Mouse (Mus musculus): ENCODE measurements around the gene Lrrc8d. TPM values are rescaled to one million over a fixed set of nuclear protein-coding genes. Genes with fewer than 3 reads are reported as not detected.
A peak's percentile ranks its signal among the peaks of the same experiment; 100 is the strongest.
"Not testable (repeated sequence)": the region's sequence is repeated elsewhere in the genome, so short reads cannot be mapped to it uniquely, and the experiment has no call there.

Gene Lrrc8d
- total RNA-seq, 2 experiments from 2014 or later = 15.7 to 44.6 TPM

GRCm38 (mm10) chr5:105847726-105848125 lies 148.0 kb downstream of the Lrrc8d start:
- no peak for ATAC-seq (replicated peaks; ENCODE audit: poor library complexity, severe bottlenecking)

DNA sequence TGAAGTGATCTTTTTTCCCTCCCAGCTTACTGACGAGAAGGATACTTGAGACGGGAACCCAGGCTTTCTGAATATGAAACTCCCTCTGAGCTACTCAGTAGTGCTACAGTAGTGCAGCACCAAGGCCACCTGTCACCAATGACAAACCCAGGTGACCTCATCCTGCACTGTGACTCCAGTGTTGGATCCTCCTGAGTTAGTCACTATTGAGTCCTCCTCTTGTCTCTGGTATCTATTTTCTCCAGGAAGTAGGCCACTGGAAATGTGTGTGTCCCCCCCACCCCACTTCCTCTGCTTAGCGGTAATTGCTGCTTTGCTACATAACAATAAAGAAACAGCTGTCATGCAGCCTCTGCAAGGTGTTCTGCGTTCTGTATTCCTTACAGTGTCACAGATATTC lies 149.5 kb downstream of the Lrrc8d start:
- peak; percentile 57 for ATAC-seq (replicated peaks; ENCODE audit: poor library complexity, severe bottlenecking)

DNA sequence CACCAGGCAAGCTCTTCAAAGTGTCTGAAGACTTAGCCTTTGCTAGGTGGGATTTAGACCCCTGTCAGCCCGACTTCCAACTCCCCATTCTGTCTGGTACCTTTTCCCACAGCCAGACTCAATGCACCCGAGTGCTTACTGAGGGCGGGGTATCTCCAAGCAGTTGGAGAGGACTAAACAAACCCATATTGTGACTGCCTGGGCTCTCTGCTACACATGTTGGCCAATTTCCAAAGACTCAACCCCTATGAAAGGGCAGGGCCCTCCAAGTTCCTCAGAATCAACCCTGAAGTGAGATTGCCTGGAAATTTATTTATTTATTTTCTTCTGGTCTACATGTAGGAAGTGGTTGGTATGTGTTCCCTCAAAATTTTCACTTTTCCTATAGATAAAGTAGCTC lies 149.9 kb downstream of the Lrrc8d start:
- peak; percentile 68 for ATAC-seq (replicated peaks; ENCODE audit: poor library complexity, severe bottlenecking)

- no peak for ATAC-seq (replicated peaks; ENCODE audit: poor library complexity, severe bottlenecking)
Observed at GRCm38 (mm10) chr5:105853271-105853670, 153.5 kb downstream of the Lrrc8d start.

DNA sequence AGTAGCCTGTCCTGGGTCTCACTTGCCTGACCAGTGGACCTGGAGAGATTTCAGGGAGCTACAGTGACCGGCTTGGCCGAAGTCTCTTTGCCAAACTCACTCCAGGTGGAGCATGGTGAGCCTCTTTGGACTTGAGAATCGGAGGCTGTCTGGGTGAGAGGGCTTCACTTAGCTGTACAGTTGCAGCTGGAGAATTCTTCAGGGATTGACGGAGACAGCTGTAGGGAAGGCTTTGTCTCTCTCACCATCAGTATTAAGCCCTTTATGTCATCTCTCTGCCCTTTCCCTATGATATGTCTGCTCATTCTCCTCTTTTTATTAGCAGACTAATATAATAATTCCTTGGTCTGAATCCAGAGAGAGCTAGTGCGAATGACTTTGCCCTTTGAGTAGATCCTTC lies 157.7 kb downstream of the Lrrc8d start:
- ATAC-seq (replicated peaks; ENCODE audit: poor library complexity, severe bottlenecking) = no peak

DNA sequence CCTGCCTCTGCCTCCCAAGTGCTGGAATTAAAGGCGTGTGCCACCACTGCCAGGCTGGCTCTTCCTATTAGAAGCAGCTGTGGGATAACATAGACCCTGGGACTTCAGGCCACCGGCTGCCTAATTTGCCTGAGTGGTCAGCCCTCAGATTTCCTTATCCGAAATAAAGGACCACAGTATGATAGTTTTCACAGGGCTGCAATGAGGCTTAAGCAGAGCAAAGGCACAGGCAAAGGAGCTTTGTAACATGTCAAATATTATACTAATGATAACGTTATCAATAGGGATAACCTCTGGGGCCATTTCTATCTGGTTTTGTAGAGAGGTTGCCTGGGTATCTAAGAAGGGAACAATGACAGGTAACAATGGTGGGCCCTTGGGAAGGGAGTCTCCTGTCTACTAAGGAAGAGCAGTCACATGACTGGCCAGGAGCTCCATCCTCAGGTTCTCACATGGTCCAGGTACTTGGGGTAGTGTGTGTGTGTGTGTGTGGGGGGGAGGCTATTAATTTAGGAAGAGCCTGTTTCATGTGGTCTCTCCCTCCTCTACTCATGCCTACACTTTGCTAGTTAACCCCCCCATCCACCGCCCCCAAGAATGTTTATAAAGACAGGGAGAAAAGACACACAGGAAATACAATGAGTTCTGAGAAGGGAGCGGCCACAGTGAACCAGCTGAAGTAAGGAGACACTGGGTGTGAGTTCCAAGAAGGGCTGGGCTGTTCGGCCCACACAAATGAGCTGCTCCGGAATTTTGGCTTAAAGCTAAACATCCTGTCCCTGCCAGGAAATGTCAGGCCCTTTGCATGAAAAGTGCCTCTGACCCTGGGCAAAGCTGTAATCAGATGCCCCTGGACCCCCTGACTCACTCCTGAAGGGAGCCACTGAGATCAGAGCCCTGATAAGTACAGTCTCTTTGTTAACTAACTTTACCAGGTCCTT lies 159.3 kb downstream of the Lrrc8d start:
- ATAC-seq (replicated peaks; ENCODE audit: poor library complexity, severe bottlenecking) = no peak

DNA sequence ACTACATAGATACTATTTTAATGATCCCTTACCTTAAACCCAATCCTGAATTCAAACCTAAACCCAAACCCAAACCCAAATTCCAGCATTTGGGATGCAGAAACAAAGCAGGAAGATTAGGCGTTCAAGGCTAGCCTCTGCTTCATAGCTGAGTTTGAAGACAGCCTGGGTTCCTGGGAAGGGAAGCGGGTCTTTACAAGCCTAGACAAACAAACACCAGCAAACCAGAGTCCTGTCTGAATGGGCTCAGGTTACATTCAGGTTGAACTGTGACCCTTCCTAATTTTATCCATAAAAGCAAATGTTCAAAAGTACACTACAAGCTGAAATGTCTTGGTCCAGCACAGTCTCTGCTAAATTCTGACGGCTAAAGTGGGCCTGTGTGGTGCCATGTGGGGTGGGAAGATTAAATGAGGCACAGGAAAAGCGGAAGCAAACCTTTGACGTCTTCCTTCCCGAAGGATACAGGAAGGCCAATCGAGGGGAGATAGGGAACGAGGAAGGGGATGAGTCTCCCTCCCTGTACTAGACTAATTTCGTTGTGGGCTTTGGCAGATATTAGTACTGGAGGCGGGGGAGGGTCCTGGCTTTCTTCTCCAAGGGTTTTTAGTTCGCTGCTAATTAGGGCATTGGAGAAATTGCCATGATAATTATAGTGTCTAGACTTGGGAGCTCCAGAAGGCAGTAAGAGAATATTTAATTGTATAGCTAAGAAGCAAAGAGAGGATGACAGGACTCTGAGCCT lies 160.1 kb downstream of the Lrrc8d start:
- no peak for ATAC-seq (replicated peaks; ENCODE audit: poor library complexity, severe bottlenecking)

GRCm38 (mm10) chr5:105860461-105860835 lies 160.7 kb downstream of the Lrrc8d start:
- ATAC-seq (replicated peaks; ENCODE audit: poor library complexity, severe bottlenecking) = no peak

DNA sequence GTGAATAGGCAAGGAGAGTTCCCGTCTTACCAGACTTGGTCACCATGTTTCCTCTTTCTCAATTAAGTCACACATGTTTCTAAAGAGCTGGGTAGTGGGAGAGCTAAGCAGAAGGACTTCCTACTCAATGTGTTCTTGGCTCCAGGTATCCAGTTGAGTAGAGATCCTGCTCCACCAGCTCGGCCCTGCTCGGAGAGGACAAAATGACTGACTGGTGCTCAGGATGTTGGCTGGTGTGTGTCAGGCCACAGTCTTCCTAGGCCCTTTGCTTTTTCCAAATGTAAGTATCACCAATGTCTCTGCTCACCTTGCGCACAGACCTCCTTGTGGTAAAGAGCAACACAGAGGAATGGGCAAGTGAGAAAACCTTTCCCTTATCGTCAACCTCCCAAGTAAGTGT lies 161.8 kb downstream of the Lrrc8d start:
- no peak for ATAC-seq (replicated peaks; ENCODE audit: poor library complexity, severe bottlenecking)

DNA sequence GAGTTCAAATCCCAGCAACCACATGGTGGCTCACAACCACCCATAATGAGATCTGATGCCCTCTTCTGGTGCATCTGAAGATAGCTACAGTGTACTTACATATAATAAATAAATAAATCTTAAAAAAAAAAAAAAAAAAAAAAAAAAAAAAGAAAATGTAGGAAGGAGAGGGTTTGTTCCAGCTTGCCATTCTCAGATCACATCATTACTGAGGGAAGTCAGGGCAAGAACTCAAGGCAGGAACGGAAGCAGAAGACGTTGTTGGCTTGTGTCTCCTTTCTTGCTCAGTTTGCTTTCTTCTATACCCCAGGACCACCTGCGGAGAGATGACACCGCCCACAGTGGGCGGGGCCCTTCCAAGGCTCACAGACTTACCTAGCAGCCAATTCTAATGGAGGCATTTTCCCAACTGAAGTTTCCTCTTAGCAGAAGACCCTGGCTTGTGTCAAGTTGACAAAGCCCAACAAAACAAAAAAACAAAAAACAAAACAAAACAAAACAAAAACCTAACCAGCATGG lies 165.4 kb downstream of the Lrrc8d start:
- not testable (repeated sequence) for ATAC-seq (replicated peaks; ENCODE audit: poor library complexity, severe bottlenecking)

DNA sequence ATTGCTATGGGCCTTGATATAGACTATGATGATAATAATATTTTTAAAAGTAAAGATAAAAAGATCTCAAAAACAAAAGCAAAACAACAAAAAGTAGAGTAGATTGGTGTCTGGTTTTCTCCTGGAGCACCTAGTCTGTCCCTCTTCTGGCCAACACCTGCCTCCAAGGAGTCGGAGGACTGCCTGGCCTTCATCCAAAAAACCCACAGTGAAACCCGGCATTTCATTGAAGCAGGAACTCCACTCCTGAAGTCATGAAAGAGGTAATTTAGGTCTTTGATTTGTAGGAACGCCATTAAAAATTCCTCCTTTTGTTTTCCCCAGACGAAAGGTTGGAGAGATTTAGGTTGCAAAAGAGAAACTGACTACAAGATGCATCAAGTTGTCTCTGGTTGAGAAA lies 167.7 kb downstream of the Lrrc8d start:
- no peak for ATAC-seq (replicated peaks; ENCODE audit: poor library complexity, severe bottlenecking)

DNA sequence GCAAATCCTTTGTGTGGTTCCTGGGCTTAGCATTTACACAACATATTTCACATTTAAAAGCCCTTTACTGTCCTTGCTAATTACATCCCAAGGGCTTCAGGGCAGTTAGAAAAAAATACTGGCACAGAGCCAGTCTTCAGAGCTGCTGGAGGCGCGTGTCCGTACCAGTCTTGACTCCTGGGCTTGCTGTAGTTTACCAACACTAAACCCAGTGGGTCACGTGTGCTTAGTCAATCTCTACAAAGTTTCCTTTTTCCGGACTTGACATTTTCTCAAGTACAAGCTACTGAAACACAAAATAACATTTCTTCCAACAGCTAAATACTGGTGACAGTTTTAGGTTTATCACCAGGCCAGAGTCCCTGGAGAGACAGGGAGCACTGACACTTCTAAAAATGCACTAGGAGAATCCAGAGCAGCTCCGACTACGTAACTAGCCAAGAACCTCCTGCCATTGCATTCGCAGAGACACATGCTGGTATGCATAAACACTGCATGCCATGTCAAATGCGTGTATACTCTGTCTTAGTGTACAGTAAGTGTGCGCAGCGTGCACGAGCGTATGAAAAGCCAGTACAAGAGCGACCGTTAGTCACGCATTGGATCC lies 168.2 kb downstream of the Lrrc8d start:
- ATAC-seq (replicated peaks; ENCODE audit: poor library complexity, severe bottlenecking) = peak; percentile 39; the same call in 1 of the 2 replicates

DNA sequence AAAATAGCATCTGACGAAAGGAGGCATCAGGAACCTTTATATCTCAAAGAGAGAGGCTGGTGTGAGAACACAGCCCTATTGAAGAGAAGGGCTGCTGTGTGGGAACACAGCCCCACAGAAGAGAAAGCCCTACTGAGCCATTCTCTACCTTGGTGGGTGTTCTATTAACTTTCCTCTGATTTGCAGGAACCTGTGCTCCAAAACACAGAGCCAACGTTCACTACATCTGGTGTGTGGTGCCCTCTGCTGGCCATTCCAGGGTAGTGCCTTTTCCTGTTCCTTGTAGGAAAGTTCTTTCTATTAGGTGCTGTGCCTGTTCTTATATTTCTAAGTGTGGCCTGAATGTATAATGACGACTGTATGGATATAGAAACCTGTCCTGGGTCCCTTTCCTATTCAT lies 168.8 kb downstream of the Lrrc8d start:
- peak; percentile 85 for ATAC-seq (replicated peaks; ENCODE audit: poor library complexity, severe bottlenecking)

- ATAC-seq (replicated peaks; ENCODE audit: poor library complexity, severe bottlenecking) = no peak
Observed at GRCm38 (mm10) chr5:105869739-105870138, 170.0 kb downstream of the Lrrc8d start.

GRCm38 (mm10) chr5:105871140-105871539 lies 171.4 kb downstream of the Lrrc8d start:
- ATAC-seq (replicated peaks; ENCODE audit: poor library complexity, severe bottlenecking) = no peak

- no peak for ATAC-seq (replicated peaks; ENCODE audit: poor library complexity, severe bottlenecking)
Observed at GRCm38 (mm10) chr5:105872176-105872575, 172.4 kb downstream of the Lrrc8d start.

DNA sequence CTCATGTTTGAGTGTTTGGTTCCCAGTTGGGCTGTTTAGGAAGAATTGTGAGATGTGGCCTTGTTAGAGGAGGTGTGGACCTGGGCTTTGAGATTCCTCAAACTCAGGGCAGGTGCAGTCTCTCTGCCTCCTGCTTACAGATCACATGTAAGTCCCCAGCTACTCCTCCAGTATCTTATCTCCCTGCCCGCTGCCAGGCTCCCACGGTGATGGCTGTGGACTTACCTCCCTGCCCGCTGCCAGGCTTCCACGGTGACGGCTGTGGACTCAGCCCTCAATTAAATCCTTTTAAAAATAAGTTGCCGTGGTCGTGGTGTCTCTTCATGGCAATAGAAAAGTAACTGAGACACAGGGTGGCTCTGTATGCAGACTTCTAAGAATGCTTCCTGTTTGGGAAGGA lies 173.1 kb downstream of the Lrrc8d start:
- ATAC-seq (replicated peaks; ENCODE audit: poor library complexity, severe bottlenecking) = no peak

DNA sequence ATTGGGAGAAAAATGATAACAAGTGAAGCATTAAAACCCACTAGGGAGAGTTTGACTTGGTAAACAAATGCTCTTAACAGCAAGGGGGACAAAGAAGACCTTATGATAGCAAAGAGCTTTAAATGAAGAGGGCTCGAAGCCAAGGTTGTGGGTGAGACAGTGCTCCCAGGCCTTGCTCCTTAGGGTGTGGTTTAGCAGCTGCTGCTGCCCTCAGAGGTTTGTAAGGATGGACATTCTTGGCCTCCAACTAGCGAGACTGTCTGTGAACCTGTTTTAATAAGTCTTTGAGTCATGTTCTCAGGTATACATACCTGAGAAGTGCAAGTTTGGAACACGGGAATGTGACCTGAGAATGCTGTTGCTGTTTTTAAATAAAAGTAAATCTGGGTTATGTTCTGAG lies 174.0 kb downstream of the Lrrc8d start:
- ATAC-seq (replicated peaks; ENCODE audit: poor library complexity, severe bottlenecking) = no peak

GRCm38 (mm10) chr5:105874476-105874875 lies 174.7 kb downstream of the Lrrc8d start:
- no peak for ATAC-seq (replicated peaks; ENCODE audit: poor library complexity, severe bottlenecking)

DNA sequence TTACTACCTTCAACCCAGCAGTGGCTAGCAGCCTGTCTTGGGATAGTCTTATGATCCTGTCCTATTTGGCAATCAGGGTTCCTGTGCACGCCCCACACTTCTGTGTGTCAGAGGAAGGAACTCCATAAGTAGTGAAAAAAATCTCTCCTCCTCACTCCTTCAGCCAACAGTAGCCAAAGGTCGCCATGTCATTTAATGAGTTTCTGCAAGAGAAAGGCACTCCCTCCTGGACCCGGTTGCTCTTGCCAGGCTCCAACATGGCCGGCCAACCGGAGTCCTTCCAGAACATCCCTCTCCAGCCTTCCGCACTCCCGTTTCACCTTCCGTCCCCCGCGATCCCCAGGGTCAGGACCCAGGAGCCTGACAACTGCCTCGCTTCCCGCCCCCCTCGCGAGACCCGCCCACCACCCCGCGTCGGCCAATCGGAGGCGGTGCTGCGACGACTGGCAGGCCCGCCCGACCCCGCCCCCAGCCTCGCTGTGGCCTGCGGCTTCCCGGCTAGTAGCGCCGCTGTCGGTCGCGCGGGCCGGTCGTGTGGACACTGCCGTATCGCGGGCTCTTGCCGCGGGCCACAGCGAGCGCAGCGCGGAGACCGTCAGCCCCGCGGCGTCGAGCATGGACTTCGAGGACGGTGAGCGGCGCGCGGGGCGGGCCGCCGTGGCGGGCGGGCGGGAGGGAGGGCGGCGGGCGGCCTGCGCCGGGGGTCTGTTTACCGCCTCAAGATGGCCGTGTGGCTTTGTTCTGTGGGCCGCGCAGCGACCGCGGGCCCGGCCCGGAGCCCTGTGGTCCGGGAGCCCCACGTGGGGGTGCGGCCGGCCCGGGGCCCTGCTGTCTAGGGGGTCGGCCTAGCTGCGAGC lies 176.5 kb downstream of the Lrrc8d start, which contains the start of gene Zfp326:
TSS of gene Zfp326 (plus strand) at position 498 of the 857 bp plus-strand sequence.
- ATAC-seq (replicated peaks; ENCODE audit: poor library complexity, severe bottlenecking) = peak; percentile 85
